Mouse (Mus musculus): ENCODE results near the gene Aebp2. TPM values are rescaled to one million over a fixed set of nuclear protein-coding genes. Genes with fewer than 3 reads are reported as not detected.
A peak's percentile ranks its signal among the peaks of the same experiment; 100 is the strongest.

Aebp2 gene
- polyA plus RNA-seq, 1 experiment = 47.9 TPM

DNA sequence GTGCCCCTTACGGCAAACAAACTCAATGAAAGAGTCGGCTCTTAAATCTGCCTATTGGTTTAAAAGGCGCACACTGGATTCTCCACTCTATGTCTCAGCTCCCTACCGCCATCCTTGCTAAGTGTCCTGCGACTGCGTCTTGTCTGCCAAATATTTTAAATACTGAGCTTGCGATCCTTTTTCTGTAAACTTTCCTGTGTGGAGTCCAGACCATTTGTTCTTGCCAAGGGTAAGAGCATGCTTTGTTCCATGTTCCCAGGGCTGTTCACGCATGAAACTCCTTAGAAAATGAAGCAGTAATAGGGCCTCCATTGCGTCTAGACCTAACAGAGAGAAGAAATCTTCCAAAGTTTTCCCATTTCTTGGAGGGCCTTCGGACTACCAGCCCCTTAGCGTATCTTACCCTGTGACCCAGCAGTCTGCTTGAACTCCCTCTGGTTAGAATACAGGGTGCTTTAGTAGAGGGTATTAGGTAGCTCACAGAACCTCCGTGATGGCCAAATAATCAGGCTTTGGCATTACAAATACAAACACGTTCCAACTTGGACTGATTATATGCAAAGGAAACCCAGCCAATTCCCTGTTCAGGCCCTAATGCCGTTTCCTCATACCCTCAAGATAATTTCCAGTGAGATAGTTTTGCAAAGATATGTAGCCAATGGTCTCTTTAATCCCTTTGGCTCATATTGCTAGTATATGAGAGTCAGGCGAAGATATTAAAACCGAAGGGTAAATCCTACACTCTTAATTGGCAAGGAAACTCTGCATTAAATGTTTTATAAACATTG lies 67.3 kb downstream of the Aebp2 start:
- 39% methylated on average over 16 of the region's 16 CpGs for WGBS
- Histone ChIP-seq H3K4me3 (replicated peaks; ENCODE audit: insufficient read depth, low read depth, low read length) (no peak overlapping the region), H3K4me1 (ENCODE audit: control insufficient read depth, insufficient read depth, low read length) (peaks cover 5% of the 10 kb centered on the region), H3K27me3 (ENCODE audit: control insufficient read depth, insufficient read depth, low read length) (no peaks in the 10 kb centered on the region), H3K27ac (ENCODE audit: insufficient read depth, low read length) (no peak overlapping the region)
- TF ChIP-seq POLR2A (IDR thresholded peaks at IDR 0.05; ENCODE audit: borderline replicate concordance, insufficient read depth, low read length) = no peak
- TF ChIP-seq CTCF (IDR thresholded peaks at IDR 0.05; ENCODE audit: borderline replicate concordance, insufficient read depth, low read depth, low read length) = no peak
- peak in 1 of 2 experiments; percentile 78 for DNase-seq

DNA sequence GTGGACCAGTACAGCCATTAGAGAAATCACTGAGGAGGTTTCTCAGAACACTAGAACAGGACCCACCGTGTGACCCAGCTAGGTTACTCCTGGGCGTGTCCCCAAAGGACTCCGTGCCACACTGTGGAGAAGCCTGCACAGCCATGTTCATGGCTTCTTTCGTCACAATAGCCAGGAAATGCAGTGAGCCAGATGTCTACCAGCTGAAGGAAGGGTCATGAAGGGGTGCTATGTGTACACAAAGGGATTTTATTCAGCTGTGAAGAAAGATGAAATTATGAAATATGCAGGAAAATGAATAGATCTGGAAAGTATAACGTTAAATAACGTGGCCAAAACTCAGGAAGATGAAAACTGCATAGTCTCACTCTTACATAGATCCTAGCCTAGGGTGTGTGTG lies 69.7 kb downstream of the Aebp2 start:
- Histone ChIP-seq H3K27me3 (ENCODE audit: control insufficient read depth, insufficient read depth, low read length) (no peaks in the 10 kb centered on the region), H3K4me3 (replicated peaks; ENCODE audit: insufficient read depth, low read depth, low read length) (no peak overlapping the region), H3K27ac (ENCODE audit: insufficient read depth, low read length) (no peak overlapping the region), H3K4me1 (ENCODE audit: control insufficient read depth, insufficient read depth, low read length) (peaks cover 19% of the 10 kb centered on the region)
- DNase-seq = no peak
- WGBS = 92% methylated on average over 6 of the region's 6 CpGs
- TF ChIP-seq POLR2A (IDR thresholded peaks at IDR 0.05; ENCODE audit: borderline replicate concordance, insufficient read depth, low read length) (no peak), CTCF (IDR thresholded peaks at IDR 0.05; ENCODE audit: borderline replicate concordance, insufficient read depth, low read depth, low read length) (no peak)

DNA sequence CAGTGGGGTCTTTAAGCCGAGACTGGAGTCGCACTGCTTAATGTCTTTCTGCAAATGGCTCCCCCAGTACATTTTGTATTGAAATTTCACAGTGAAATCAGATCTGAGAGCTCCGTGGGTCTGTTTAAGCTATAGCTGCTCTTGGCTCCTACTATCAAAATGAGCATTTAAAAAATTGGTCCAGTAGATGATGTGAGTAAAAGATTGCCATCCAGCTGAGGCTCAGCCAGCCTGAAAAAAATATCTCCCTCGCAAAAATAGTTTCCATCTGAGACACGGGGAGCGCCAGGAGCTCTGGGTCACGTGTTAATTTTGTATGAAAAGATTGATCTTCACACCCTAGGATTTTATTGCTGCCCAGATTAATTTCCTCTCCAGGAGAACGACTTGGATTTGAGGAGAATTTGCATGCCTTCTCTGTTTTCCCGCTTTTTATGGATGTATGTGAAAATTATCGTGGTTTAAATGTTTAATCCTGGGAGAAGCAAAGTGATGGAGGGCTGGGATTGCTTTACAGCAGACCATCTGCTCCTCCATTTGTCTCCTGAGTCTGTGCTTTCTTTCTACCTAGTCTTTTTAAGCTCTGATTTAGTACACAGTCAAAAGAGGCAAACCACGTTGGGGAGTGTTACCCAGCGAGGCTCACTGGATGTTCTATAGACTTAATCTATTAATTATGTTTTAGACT lies 73.9 kb downstream of the Aebp2 start:
- TF ChIP-seq CTCF (IDR thresholded peaks at IDR 0.05; ENCODE audit: borderline replicate concordance, insufficient read depth, low read depth, low read length) (no peak), POLR2A (IDR thresholded peaks at IDR 0.05; ENCODE audit: borderline replicate concordance, insufficient read depth, low read length) (no peak)
- 23% methylated on average over 12 of the region's 12 CpGs for WGBS
- no peak overlapping the region for H3K27ac ChIP-seq (ENCODE audit: insufficient read depth, low read length)
- DNase-seq = peak in 1 of 2 experiments; percentile 50
- no peaks in the 10 kb centered on the region for H3K27me3 ChIP-seq (ENCODE audit: control insufficient read depth, insufficient read depth, low read length)
- peaks cover 14% of the 10 kb centered on the region for H3K4me1 ChIP-seq (ENCODE audit: control insufficient read depth, insufficient read depth, low read length)
- no peak overlapping the region for H3K4me3 ChIP-seq (replicated peaks; ENCODE audit: insufficient read depth, low read depth, low read length)

DNA sequence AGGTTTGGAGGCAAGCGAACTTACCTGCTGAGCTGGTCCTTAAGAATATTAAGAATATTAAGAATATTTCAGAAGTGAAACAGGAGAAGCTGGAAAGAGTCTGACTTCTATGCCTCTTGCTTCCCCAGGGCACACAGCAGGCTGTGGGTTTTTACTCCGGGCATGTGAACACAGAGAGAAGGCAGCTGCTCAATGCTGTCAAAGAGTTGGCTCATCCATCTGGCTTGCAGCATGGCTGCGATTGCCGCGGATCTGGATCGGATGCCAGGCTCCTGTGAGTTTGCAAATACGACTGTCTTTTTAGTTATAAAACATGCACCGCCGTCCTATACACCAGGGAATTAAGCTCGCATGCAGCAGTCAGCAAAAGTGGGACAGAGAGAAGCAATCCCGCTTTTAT lies 75.5 kb downstream of the Aebp2 start:
- WGBS = 32% methylated on average over 11 of the region's 11 CpGs
- DNase-seq = peak in 1 of 2 experiments; percentile 49
- TF ChIP-seq CTCF (IDR thresholded peaks at IDR 0.05; ENCODE audit: borderline replicate concordance, insufficient read depth, low read depth, low read length) (no peak), POLR2A (IDR thresholded peaks at IDR 0.05; ENCODE audit: borderline replicate concordance, insufficient read depth, low read length) (no peak)

DNA sequence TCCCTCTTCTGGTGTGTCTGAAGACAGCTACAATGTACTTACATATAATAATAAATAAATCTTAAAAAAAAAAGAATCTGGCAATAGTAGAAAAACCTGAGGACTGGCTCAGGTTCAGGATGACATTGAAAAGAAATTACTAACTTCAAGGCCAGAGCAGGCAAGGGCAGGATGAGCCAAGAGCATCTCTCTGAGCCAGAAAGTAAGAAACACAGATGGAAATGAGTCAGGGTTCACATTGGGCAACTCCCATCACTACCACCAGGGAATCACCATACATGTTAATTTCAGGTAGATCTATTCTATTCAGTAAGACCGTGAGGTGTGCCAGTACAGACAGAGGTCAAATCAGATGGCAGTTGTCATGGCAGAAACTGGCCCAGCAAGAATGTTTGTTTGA lies 76.1 kb downstream of the Aebp2 start:
- Histone ChIP-seq H3K27ac (ENCODE audit: insufficient read depth, low read length) (no peak overlapping the region), H3K4me1 (ENCODE audit: control insufficient read depth, insufficient read depth, low read length) (peaks cover 14% of the 10 kb centered on the region), H3K4me3 (replicated peaks; ENCODE audit: insufficient read depth, low read depth, low read length) (no peak overlapping the region), H3K27me3 (ENCODE audit: control insufficient read depth, insufficient read depth, low read length) (no peaks in the 10 kb centered on the region)
- no peak for DNase-seq
- WGBS = 88% methylated on average over 1 of the region's 1 CpGs
- TF ChIP-seq CTCF (IDR thresholded peaks at IDR 0.05; ENCODE audit: borderline replicate concordance, insufficient read depth, low read depth, low read length) (no peak), POLR2A (IDR thresholded peaks at IDR 0.05; ENCODE audit: borderline replicate concordance, insufficient read depth, low read length) (no peak)

More for the DNA sequence above, 75.5 kb downstream of the Aebp2 start:
- Histone ChIP-seq H3K4me1 (ENCODE audit: control insufficient read depth, insufficient read depth, low read length) (peaks cover 14% of the 10 kb centered on the region), H3K27me3 (ENCODE audit: control insufficient read depth, insufficient read depth, low read length) (no peaks in the 10 kb centered on the region), H3K4me3 (replicated peaks; ENCODE audit: insufficient read depth, low read depth, low read length) (no peak overlapping the region), H3K27ac (ENCODE audit: insufficient read depth, low read length) (no peak overlapping the region)

DNA sequence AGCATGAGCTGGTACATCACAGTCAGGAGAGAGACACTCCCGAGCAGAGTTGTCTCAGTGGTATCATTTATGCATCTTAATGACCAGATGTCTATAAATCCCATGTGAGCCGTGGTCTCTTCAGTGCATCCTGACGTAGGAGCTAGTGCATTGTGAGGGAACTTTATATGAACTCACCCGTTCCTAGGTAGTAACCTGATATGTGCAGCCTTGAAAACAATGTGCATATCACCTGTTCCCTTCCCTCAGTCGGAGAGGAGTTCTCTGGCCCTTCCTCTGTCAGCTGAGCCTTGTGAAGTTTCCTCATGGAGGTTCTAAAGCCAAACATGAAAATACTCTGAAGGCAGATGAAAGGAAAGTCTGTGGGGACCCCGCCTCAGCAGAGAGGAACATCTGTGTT lies 78.8 kb downstream of the Aebp2 start:
- Histone ChIP-seq H3K27ac (ENCODE audit: insufficient read depth, low read length) (no peak overlapping the region), H3K27me3 (ENCODE audit: control insufficient read depth, insufficient read depth, low read length) (no peaks in the 10 kb centered on the region), H3K4me1 (ENCODE audit: control insufficient read depth, insufficient read depth, low read length) (peaks cover 9% of the 10 kb centered on the region), H3K4me3 (replicated peaks; ENCODE audit: insufficient read depth, low read depth, low read length) (no peak overlapping the region)
- DNase-seq = no peak
- whole genome bisulfite sequencing = 84% methylated on average over 6 of the region's 6 CpGs
- TF ChIP-seq POLR2A (IDR thresholded peaks at IDR 0.05; ENCODE audit: borderline replicate concordance, insufficient read depth, low read length) (no peak), CTCF (IDR thresholded peaks at IDR 0.05; ENCODE audit: borderline replicate concordance, insufficient read depth, low read depth, low read length) (no peak)

DNA sequence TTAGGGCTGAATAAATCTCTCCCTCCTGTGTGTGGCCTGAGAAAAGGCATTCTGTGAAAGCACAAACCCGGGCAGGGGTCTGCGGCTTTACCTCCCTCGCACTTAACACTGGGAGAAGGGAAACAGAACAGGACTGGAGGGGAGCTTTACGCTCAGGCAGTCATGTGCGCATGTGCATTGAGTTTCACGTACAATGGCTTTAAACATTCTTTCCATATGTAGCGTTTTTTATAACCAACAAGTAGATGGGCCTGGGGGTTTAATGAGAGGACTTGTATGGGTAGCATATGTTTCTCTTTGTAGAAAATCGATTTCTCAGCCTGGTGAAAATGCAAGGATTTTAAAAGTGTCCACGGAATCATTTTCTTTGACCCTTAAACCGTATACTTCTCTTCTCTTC lies 82.7 kb downstream of the Aebp2 start:
- 84% methylated on average over 10 of the region's 10 CpGs for WGBS
- no peak overlapping the region for H3K4me3 ChIP-seq (replicated peaks; ENCODE audit: insufficient read depth, low read depth, low read length)
- no peak for DNase-seq
- no peaks in the 10 kb centered on the region for H3K27me3 ChIP-seq (ENCODE audit: control insufficient read depth, insufficient read depth, low read length)
- H3K27ac ChIP-seq (ENCODE audit: insufficient read depth, low read length) = no peak overlapping the region
- TF ChIP-seq POLR2A (IDR thresholded peaks at IDR 0.05; ENCODE audit: borderline replicate concordance, insufficient read depth, low read length) (no peak), CTCF (IDR thresholded peaks at IDR 0.05; ENCODE audit: borderline replicate concordance, insufficient read depth, low read depth, low read length) (no peak)
- H3K4me1 ChIP-seq (ENCODE audit: control insufficient read depth, insufficient read depth, low read length) = no peaks in the 10 kb centered on the region

DNA sequence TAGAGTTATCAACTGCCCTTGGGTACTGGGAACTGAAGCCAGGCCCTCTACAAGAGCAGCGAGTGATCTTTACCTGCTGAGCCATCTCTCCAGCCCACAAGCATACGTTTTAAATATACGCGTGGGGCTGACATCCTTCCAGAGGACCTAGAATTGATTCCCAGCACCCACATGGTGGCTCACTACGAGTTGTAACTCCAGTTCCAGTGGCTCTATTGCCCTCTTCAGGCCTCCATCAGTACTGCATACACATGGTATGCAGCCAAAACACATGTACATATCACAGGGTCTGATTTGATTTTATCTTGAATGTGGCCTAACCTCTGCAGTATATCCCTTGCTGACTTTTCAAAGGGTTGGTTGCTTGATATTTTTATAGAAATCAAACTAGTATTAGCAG lies 83.6 kb downstream of the Aebp2 start:
- no peaks in the 10 kb centered on the region for H3K4me1 ChIP-seq (ENCODE audit: control insufficient read depth, insufficient read depth, low read length)
- TF ChIP-seq CTCF (IDR thresholded peaks at IDR 0.05; ENCODE audit: borderline replicate concordance, insufficient read depth, low read depth, low read length) = no peak

More for the DNA sequence above, 83.6 kb downstream of the Aebp2 start:
- no peak for DNase-seq
- Histone ChIP-seq H3K27me3 (ENCODE audit: control insufficient read depth, insufficient read depth, low read length) (no peaks in the 10 kb centered on the region), H3K27ac (ENCODE audit: insufficient read depth, low read length) (no peak overlapping the region), H3K4me3 (replicated peaks; ENCODE audit: insufficient read depth, low read depth, low read length) (no peak overlapping the region)
- 93% methylated on average over 5 of the region's 5 CpGs for WGBS
